Mouse (Mus musculus) granulocyte monocyte progenitor cell, adult 5-6 weeks (primary cell): ENCODE results near the gene Wipi2. TPM values are rescaled to one million over a fixed set of nuclear protein-coding genes. Genes with fewer than 3 reads are reported as not detected.

Experiments used
- ATAC-seq: replicated peaks from 2 replicates; pipeline ENCODE4 v1.8.0; 2016; ENCODE audit warnings: mild to moderate bottlenecking, moderate TSS enrichment, inconsistent platforms; ENCODE audit not compliant: poor library complexity, severe bottlenecking
- total RNA-seq, 2 experiments: library from RNA; stranded (forward) in 1 of 2; stranded (reverse) in 1 of 2; fragments of 200-712, 200-1000 nt in 1 of 2; fragments of >200 nt in 1 of 2; fragmentation: Nextera tagmentation in 1 of 2; gene quantifications; 2 replicates each; pipeline ENCODE4 v1.2.3; 2014 to 2017

The Wipi2 gene
- total RNA-seq, 2 experiments from 2014 or later = 27.4 to 36.3 TPM

GRCm38 (mm10) chr5:142682529-142682928, 55.0 kb downstream of the Wipi2 start:
- no peak for ATAC-seq

GRCm38 (mm10) chr5:142688866-142689265, 61.4 kb downstream of the Wipi2 start:
- no peak for ATAC-seq

GRCm38 (mm10) chr5:142690343-142690742, 62.8 kb downstream of the Wipi2 start:
- ATAC-seq = peak; percentile 52

GRCm38 (mm10) chr5:142692248-142692647, 64.8 kb downstream of the Wipi2 start, which contains the start of gene Slc29a4:
TSS of gene Slc29a4 (plus strand) at chr5:142692512.
- ATAC-seq = no peak

GRCm38 (mm10) chr5:142692971-142693737, 65.7 kb downstream of the Wipi2 start:
- ATAC-seq = no peak

DNA sequence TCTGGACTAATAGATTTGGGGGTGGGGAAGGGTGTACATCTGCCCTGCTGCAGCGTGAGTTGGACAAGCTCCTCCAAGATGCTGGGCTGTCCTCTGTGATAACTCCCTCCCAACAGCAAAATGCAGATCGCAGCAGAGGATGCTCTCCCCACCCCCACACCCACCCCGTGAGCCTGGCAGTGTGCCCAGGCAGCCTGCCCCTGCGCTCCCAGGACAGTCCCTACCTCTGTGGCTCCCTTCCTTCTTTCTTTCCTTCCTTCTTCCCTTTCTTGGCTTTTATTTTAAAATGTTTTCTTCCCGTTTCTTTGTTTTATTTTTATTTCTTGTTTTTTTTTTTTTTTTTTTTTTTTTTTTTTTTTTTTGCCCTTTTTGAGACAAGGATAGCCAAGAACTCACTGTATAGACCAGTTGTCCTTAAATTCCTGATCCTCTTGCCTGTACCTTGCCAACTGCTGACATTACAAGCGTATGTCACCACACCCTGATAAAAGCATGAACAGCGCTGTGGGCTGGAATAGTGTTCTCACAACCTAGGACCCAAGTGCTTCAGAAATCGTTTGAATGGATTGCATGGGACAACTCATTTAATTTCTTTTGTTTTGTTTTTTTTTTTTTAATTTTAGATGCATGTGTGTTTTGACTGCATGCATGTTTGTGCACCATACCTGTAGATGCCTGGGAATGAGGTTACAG, 66.4 kb downstream of the Wipi2 start:
- ATAC-seq = no peak

DNA sequence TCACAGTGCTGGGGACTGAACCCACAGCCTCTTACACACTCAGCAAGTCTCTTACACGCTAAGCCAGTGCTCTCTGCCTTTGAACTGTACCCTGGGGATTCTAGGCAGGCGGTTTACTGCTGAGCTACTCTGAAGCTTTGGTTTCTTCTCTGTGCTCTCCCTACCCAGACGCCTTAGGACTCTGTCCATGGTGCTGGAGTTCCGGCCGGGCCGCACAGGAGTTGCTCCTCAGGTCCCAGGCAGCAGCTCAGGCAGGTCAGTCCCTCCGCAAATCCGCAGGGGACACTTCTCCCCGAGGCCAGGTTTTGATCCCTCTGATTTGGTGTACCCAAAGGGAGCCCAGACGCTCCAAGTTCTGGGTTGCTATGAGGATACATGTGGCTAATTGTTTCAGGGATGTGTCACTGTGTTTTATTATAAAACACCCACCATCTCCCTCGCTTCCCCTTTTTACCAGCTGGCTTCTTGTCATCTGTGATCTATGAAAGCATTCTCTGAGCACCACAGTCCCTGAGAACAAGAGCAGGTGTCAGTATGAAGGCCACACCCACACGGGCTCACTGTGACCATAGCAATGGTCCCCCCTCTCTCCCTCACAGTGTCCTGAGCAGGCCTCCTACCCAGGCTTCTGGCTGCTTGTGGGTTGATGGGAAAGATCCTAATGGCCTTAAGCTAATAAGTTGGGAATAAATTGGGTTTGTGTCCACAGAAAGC, 67.3 kb downstream of the Wipi2 start:
- peak; percentile 65 for ATAC-seq

- no peak for ATAC-seq
Observed at GRCm38 (mm10) chr5:142696258-142696657, 68.8 kb downstream of the Wipi2 start.

- ATAC-seq = no peak
Observed at GRCm38 (mm10) chr5:142696865-142697264, 69.4 kb downstream of the Wipi2 start.

GRCm38 (mm10) chr5:142697742-142698141, 70.2 kb downstream of the Wipi2 start:
- ATAC-seq = no peak

DNA sequence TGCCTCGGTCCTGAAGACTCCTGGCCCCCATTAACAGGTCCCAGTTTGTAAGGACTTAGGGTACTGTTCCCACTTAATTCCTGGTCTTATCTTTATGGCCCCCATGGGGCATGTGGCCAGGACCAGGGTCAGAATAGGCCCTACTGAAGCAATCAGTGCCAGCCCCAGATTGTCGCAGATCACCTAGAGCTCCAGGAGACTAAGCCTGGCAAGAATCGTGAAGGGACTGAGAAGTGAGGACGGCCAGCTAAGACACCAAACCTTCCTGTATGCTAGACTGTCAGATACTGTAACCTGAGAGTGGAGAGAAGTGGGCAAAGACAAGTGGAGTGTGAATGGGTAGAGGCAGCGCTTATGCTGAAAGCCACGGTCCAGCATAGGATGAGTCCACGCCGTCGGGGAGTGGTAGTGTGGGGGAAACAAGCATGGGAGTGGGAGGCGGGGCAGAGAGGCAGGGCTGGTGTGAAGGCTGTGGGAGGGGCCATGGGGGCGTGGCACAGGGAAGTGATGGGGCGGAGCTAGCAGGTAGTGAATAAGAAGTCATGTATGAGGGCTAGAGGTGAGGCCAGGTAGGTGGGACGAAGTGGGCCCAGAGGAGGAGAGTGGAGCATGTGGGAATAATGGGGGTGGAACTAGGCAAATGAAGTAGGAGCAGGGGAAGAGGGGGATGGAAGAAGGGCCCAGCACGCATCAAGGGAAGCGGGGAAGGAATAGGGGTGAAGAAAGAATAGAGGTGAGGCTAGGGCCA, 73.5 kb downstream of the Wipi2 start:
- ATAC-seq = peak; percentile 34

DNA sequence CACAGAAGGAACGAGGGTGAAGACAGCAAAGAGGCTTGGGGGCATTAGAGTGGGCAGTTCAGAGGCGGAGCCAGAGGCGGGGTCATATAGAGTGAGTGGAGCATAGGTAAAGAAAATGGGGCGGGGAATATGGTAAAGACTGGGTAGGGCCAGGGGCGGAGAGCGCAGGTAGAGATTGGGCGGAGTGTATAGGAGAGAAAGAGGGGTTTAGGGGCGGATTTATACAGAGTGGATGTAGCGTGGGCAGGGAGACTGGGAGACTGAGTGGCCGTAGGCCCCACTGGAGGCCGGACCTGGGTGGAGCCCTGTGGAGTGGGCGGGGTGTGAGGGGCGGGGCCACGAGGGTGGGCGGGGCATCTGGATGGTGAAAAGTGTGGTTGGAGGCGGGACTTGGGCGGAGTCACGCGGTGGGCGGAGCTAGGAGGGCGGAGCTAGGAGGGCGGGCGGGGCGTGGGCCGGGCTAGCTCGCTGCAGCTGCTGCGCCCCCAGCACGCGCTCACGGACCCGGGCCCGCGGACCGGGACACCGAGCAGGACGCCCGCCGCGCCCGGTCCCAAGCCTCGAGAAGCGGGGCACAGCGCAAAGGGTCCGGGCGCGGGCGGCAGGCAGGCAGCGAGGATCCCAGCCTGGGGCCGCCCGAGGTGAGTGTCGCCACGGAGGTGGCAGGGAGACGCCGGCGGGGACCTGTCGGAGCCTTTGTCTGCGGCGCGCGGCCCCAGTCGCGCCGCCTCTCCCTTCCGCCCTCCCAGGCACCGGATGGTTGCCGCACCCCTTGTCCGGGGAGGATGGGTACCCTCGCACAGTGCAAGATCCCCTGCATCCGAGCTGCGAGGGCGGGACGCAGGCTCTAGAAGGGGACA, 74.4 kb downstream of the Wipi2 start:
- ATAC-seq = peak; percentile 56

GRCm38 (mm10) chr5:142702511-142703138, 75.1 kb downstream of the Wipi2 start:
- ATAC-seq = no peak

DNA sequence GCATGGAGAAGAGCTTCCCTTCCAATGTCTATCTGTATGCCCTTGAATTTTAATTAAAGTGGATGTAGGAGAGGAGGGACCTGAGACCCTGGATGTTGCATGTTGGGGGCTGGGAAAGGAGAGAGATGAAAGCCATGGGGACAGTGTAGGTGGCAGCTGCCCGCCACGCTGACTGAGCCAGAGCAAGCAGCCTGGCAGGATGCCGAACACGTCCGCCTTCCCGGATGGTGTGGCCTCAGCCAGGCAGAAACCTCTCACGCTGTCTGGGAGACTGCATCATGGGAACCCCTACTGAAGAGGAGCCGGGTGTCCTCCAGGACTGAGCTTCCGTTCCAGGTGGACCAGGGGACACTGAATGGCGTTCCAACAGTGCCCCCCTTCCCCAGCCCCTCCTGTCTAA, 76.1 kb downstream of the Wipi2 start:
- no peak for ATAC-seq

DNA sequence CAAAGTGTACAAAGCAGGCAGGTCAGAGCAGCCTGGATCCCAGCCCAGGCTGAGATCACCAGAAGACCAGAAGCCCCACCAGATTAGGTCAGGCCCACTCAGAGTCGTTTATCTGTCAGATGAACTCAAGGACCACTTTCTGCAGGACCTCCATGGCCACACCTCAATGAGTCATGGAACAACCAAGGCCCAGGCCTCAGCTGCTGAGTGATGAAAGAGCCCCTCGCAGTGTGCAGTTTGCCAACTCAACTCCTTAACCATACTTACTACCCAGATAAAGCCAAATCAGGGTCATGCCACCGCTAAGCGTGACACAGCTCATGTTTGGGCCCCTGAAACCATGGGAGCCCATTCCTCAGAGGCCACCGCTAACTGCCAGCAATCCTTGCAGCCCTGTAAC, 80.2 kb downstream of the Wipi2 start:
- no peak for ATAC-seq

DNA sequence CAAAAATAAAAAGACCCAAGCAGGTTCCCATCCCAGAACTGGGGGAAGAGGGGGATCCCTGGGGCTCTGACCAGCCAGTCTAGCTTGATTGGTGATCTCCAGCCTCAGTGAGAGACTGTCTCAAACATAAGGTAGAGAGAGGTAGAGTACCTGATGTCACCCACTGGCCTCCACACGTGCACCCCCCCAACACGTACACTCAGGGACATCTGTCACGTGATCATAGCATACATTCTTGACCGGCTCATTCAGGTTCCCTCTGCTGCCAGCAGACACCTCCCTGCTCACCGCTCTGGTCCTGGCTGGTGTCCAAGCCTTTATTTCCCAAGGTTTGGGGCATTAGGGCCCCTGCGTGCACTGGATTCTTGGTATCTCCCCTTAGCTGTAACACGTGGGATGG, 81.9 kb downstream of the Wipi2 start:
- no peak for ATAC-seq

GRCm38 (mm10) chr5:142712373-142712772, 84.9 kb downstream of the Wipi2 start:
- no peak for ATAC-seq

DNA sequence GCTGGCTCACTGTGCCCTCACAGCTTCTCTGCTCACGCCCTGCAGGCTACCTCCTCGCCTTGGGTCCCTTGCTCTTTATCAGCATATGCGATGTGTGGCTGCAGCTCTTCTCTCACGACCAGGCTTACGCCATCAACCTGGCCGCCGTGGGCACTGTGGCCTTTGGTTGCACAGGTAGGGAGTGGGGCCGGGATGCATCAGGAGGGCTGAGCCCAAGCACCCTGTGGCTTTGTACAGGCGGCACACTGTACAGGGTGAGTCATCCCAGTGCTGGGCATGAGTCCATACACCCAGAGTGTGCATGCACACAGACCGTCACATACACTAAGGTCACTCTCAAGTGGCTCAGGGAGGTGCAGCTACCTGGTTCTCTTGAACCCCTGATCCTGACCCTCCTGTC, 86.5 kb downstream of the Wipi2 start:
- no peak for ATAC-seq

DNA sequence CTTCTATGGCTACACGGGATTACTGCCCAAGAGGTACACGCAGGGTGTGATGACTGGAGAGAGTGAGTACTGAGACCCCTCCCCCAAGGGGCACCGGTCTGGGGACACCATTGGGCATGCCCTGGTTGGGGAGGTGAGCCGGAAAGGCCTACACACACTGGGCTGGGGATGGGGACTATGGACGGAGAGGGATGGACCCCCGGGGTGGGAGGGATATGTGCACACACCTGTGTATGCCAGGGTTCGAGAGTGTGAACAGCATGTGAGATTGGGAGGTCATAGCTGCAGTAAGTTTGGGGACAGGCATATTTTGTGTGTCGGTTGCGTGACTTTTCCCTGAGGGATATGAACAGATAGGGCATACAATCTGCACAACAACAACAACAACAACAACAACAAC, 87.6 kb downstream of the Wipi2 start:
- no peak for ATAC-seq
